Mouse (Mus musculus): Measurements from ENCODE around the gene Cd3g. TPM values are rescaled to one million over a fixed set of nuclear protein-coding genes. Genes with fewer than 3 reads are reported as not detected.

Cd3g gene
- polyA plus RNA-seq, 1 experiment from 2014 or later: not detected

- no peak overlapping the region for H3K4me3 ChIP-seq
- no peak overlapping the region for H3K27ac ChIP-seq
- no peaks in the 10 kb centered on the region for H3K9me3 ChIP-seq (replicated peaks)
- no peak for DNase-seq (ENCODE audit: low spot score)
- 96% methylated on average over 4 of the region's 4 CpGs for WGBS
- no peaks in the 10 kb centered on the region for H3K27me3 ChIP-seq (ENCODE audit: low read depth, poor library complexity, severe bottlenecking)
- no peaks in the 10 kb centered on the region for H3K4me1 ChIP-seq
- peaks cover 93% of the 10 kb centered on the region for H3K36me3 ChIP-seq
Observed at GRCm38 (mm10) chr9:44942421-44942820, 37.8 kb downstream of the Cd3g start.

GRCm38 (mm10) chr9:44941756-44942155 is 38.5 kb downstream of the Cd3g start:
- Histone ChIP-seq H3K4me3 (no peak overlapping the region), H3K27ac (no peak overlapping the region), H3K36me3 (peaks cover 93% of the 10 kb centered on the region), H3K27me3 (ENCODE audit: low read depth, poor library complexity, severe bottlenecking) (no peaks in the 10 kb centered on the region), H3K9me3 (replicated peaks) (no peaks in the 10 kb centered on the region), H3K4me1 (no peaks in the 10 kb centered on the region)
- 85% methylated on average over 4 of the region's 4 CpGs for WGBS
- no peak for DNase-seq (ENCODE audit: low spot score)

- peak overlapping the region; percentile 93 for H3K27ac ChIP-seq
- no peak for DNase-seq (ENCODE audit: low spot score)
- peaks cover 16% of the 10 kb centered on the region for H3K36me3 ChIP-seq
- WGBS: 77% methylated on average over 2 of the region's 2 CpGs
- H3K4me1 ChIP-seq: peaks cover 12% of the 10 kb centered on the region; the same call in 1 of the 2 replicates
- no peaks in the 10 kb centered on the region for H3K27me3 ChIP-seq (ENCODE audit: low read depth, poor library complexity, severe bottlenecking)
- H3K4me3 ChIP-seq: peak overlapping the region; percentile 82
- H3K9me3 ChIP-seq (replicated peaks): no peaks in the 10 kb centered on the region
Observed at GRCm38 (mm10) chr9:44921543-44921942, 58.7 kb downstream of the Cd3g start.

- peaks cover 11% of the 10 kb centered on the region; the same call in 1 of the 2 replicates for H3K36me3 ChIP-seq
- peak overlapping the region; percentile 93 for H3K27ac ChIP-seq
- WGBS: under 1% methylated on average over 8 of the region's 8 CpGs
- H3K9me3 ChIP-seq (replicated peaks): no peaks in the 10 kb centered on the region
- H3K4me3 ChIP-seq: peak overlapping the region; percentile 82
- H3K27me3 ChIP-seq (ENCODE audit: low read depth, poor library complexity, severe bottlenecking): no peaks in the 10 kb centered on the region
- no peak for DNase-seq (ENCODE audit: low spot score)
- H3K4me1 ChIP-seq: peaks cover 12% of the 10 kb centered on the region; the same call in 1 of the 2 replicates
Observed at GRCm38 (mm10) chr9:44921123-44921468, 59.1 kb downstream of the Cd3g start.

GRCm38 (mm10) chr9:44920374-44921122 is 59.7 kb downstream of the Cd3g start, which contains the start of gene Atp5l:
Gene Atp5l (minus strand): TSS chr9:44920742.
- Histone ChIP-seq H3K4me3 (peak within 1 kb of the TSS; percentile 82), H3K27me3 (ENCODE audit: low read depth, poor library complexity, severe bottlenecking) (no peaks in the 10 kb centered on the region), H3K4me1 (peaks cover 12% of the 10 kb centered on the region; the same call in 1 of the 2 replicates), H3K27ac (peak within 1 kb of the TSS; percentile 93), H3K36me3 (peaks cover 8% of the 10 kb centered on the region; the same call in 1 of the 2 replicates), H3K9me3 (replicated peaks) (no peaks in the 10 kb centered on the region)
- under 1% methylated on average over 48 of the region's 48 CpGs for WGBS
- peak; percentile 86 for DNase-seq (ENCODE audit: low spot score)

GRCm38 (mm10) chr9:44919606-44920005 is 60.6 kb downstream of the Cd3g start:
- no peaks in the 10 kb centered on the region for H3K9me3 ChIP-seq (replicated peaks)
- H3K27ac ChIP-seq: no peak overlapping the region
- H3K27me3 ChIP-seq (ENCODE audit: low read depth, poor library complexity, severe bottlenecking): no peaks in the 10 kb centered on the region
- no peak for DNase-seq (ENCODE audit: low spot score)
- peaks cover 11% of the 10 kb centered on the region; the same call in 1 of the 2 replicates for H3K36me3 ChIP-seq
- WGBS: 45% methylated on average over 2 of the region's 2 CpGs
- peaks cover 12% of the 10 kb centered on the region; the same call in 1 of the 2 replicates for H3K4me1 ChIP-seq
- peak overlapping the region; percentile 82 for H3K4me3 ChIP-seq

Other genes starting within 250 kb of the Cd3g start
- gene Phldb1, start 245.2 kb downstream of the Cd3g start, polyA plus RNA-seq (2016; fragmentation: Nextera tagmentation; extraction: Ambion mirVana): 37.9 and 55.9 TPM in 2 replicates
- 172 and 193 TPM in 2 replicates for gene Arcn1, start 212.6 kb downstream of the Cd3g start, polyA plus RNA-seq (2016; fragmentation: Nextera tagmentation; extraction: Ambion mirVana)
- 115 and 146 TPM in 2 replicates for gene Ift46, start 212.5 kb downstream of the Cd3g start, polyA plus RNA-seq (2016; fragmentation: Nextera tagmentation; extraction: Ambion mirVana)
- 1.3 and 1.9 TPM in 2 replicates for gene Tmem25, start 181.1 kb downstream of the Cd3g start, polyA plus RNA-seq (2016; fragmentation: Nextera tagmentation; extraction: Ambion mirVana)
- gene Ttc36, start 177.4 kb downstream of the Cd3g start, polyA plus RNA-seq (2016; fragmentation: Nextera tagmentation; extraction: Ambion mirVana): not detected in 2 replicates
- gene Kmt2a, start 99.1 kb downstream of the Cd3g start, polyA plus RNA-seq (2016; fragmentation: Nextera tagmentation; extraction: Ambion mirVana): 13.7 and 14.1 TPM in 2 replicates
- gene Atp5l, start 59.7 kb downstream of the Cd3g start, polyA plus RNA-seq (2016; fragmentation: Nextera tagmentation; extraction: Ambion mirVana): 550 and 555 TPM in 2 replicates
- 20.4 and 24.2 TPM in 2 replicates for gene Ube4a, start 14.8 kb downstream of the Cd3g start, polyA plus RNA-seq (2016; fragmentation: Nextera tagmentation; extraction: Ambion mirVana)
- not detected in 2 replicates for gene Cd3d, start 1.4 kb upstream of the Cd3g start, polyA plus RNA-seq (2016; fragmentation: Nextera tagmentation; extraction: Ambion mirVana)
- not detected in 2 replicates for gene Cd3e, start 29.2 kb upstream of the Cd3g start, polyA plus RNA-seq (2016; fragmentation: Nextera tagmentation; extraction: Ambion mirVana)
- gene Mpzl2, start 59.4 kb upstream of the Cd3g start, polyA plus RNA-seq (2016; fragmentation: Nextera tagmentation; extraction: Ambion mirVana): 12.7 and 13.6 TPM in 2 replicates
- gene Mpzl3, start 74.8 kb upstream of the Cd3g start, polyA plus RNA-seq (2016; fragmentation: Nextera tagmentation; extraction: Ambion mirVana): 4.2 and 4.6 TPM in 2 replicates
- 6.3 and 12.2 TPM in 2 replicates for gene Jaml, start 98.8 kb upstream of the Cd3g start, polyA plus RNA-seq (2016; fragmentation: Nextera tagmentation; extraction: Ambion mirVana)
- gene Scn2b, start 137.4 kb upstream of the Cd3g start, polyA plus RNA-seq (2016; fragmentation: Nextera tagmentation; extraction: Ambion mirVana): 12.0 and 14.1 TPM in 2 replicates
- 2.0 and 4.1 TPM in 2 replicates for gene Scn4b, start 158.0 kb upstream of the Cd3g start, polyA plus RNA-seq (2016; fragmentation: Nextera tagmentation; extraction: Ambion mirVana)
- not detected in 2 replicates for gene BC049352, start 201.6 kb upstream of the Cd3g start, polyA plus RNA-seq (2016; fragmentation: Nextera tagmentation; extraction: Ambion mirVana)
- 0.26 and 0.43 TPM in 2 replicates for gene Tmprss4, start 223.7 kb upstream of the Cd3g start, polyA plus RNA-seq (2016; fragmentation: Nextera tagmentation; extraction: Ambion mirVana)

All from limb, embryonic 10.5 days (tissue).